Mouse (Mus musculus) lung, postnatal 14 days (tissue): ENCODE data around the gene Vwa5b1.

Source experiments
- DNase-seq: peaks from one replicate; pipeline ENCODE4 v3.0.0; 2021

Vwa5b1 gene

DNA sequence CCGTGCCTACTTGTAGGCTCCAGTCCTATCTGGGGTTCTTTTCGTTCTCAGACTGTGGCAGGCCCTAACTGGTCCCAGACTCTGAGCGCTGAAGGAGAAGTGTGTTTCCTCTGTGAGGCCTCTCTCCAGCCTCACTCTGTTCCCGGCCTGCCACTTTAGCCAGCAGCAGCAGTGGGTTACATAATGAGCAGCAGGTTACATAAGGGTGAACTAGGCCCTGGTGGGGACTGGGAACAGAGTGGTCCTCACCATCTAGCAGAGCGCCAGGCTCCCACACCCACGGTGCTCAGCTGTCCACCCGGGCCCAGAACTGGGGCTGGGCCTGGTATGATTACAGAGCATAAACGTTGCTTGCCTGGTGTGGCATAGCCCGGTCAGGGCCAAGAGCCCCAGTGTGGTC is 110.9 kb downstream of the Vwa5b1 start:
- DNase-seq: no peak

DNA sequence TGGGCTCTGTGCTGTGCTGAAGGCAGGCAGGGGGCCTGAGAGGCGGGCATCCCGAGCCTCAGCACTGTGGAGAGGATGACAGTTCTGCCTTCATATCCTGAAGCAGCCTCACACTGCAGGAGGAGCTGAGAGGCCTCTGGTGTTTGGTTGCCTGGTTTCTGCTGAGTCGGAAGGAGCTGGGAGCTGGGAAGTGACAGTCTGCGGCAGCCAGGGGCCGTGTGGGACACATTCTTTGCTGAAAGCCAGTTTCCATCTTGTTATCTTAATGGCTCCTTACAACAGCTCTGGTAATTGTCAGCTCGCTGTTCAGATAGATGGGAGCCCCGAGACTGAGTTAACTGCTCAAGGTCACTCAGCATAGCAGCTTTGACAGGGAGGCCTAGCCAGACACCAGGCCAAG is 111.9 kb downstream of the Vwa5b1 start:
- no peak for DNase-seq

DNA sequence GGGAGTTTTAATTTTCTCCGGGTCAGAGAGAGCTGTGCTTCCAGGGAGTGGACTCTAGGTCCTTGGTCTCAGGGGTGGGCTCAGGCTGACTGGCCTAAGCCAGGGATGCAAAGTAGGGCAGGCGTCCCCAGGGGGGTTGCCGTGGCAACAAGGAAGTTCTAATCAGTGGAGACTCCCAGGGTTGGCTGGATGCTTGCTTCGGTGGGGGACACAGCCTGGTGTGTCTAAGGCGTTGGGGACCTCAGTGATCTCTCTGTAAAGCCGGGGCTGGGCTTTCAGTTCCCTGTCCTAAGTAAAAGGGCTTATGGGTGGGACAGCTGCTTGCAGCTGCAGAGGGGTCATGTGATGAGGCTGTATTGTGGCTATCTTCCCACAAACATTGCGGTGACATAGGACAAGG is 113.4 kb downstream of the Vwa5b1 start:
- DNase-seq: no peak

DNA sequence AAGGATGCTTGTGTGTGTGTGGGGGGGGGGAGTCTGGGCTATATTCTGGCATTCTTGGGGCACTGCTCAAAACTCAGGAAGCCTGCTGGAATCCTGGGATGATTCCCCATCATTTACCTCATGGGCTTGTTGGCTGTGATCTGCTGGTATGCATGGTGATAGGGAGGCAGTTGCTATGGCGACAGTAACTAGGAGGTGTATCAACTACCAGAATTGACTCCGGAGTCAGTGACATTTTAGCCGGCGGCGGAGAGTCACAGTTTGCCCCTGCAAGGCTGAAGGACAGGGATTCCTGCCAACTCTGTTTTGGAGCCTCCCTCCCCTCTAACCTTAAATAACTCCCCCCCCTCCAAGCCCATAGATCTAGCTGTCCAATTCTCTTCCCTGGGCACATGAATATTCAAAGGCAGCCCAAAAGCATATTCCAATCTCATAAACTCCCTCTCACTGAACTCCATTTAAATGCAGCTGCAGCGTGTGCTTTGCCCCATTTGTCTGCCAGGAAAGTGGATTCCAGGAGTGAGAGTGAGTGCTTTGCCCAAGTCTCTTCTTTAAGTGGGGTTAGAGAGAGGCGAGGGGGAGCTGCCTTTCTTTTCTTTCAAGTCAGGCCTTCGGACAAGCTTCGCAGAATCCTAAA is 118.4 kb downstream of the Vwa5b1 start:
- DNase-seq: no peak

DNA sequence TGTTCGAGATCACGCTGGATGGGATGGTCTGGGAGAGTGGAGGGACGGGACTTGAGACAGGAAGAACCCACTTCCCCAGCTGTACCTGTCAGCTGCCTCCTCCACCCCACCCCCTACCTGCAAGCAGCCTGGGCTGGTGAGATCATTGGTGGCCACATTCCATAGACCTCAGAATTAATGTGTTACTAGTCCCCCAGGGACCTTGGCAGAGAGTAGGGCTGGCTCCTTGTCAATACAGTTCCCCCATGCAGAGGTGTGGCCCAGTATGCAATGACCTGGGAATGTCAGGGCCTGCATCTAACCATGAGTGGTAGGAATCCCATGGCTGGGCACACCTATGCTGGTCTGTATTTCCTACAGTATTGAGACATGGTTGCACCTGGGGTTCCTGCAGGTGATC is 119.2 kb downstream of the Vwa5b1 start:
- DNase-seq: no peak
